In the genomic region with DNA sequence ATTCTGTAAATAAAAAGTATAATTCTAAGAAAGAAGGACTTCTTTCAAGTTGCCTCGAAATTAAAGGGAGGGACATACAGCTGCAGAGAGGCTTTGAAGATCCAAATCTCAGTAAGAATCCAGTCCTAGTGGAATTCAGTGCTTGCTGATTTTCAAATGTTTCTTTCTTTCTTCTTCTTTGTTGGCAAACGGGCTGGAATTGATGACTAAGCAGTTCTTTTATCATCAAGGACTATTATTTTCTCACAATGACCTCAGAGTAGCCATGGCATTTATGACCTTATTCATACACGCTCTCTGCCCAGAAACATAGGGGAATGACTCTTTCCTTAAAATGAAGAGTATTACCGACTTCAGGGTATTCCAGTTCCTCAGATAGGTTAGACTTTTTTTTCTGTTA, we compare ENCODE assay signal across 15 mouse cellular contexts.
"Had no signal": no experiment of that assay in that cellular context is flagged by ENCODE, and none has a peak within 500 bp of the region (broad histone marks: within the 10 kb centered on the region; RNA-seq: fewer than 3 reads in every experiment).

No protein-coding gene starts in this region.

- H3K4me1 ChIP-seq: limb, embryonic 10.5 days; liver, embryonic 15.5 days; megakaryocyte, embryonic 14.5 days; midbrain, embryonic 15.5 days; neural tube, embryonic 13.5 days had no signal

- H3K9me3 ChIP-seq: limb, embryonic 10.5 days; liver, embryonic 15.5 days; megakaryocyte, embryonic 14.5 days; midbrain, embryonic 15.5 days; neural tube, embryonic 13.5 days had no signal

- H3K4me3 ChIP-seq: layer of hippocampus, adult 2 months; limb, embryonic 10.5 days; liver, embryonic 15.5 days; megakaryocyte, embryonic 14.5 days; midbrain, embryonic 15.5 days; neural tube, embryonic 13.5 days had no signal

- H3K27me3 ChIP-seq: liver, embryonic 15.5 days; megakaryocyte, embryonic 14.5 days; midbrain, embryonic 15.5 days; neural tube, embryonic 13.5 days had no signal

- H3K9ac ChIP-seq: liver, embryonic 15.5 days; midbrain, embryonic 15.5 days; neural tube, embryonic 13.5 days had no signal

- DNase-seq: kidney, postnatal 10 days; kidney, postnatal 4 days; lung, adult 2 months; retina, postnatal 1 day; right cerebral cortex, postnatal 4 days; spleen, adult 18-20 months; thymus, adult 18-20 months; thymus, postnatal 14 days had no signal

- H3K27ac ChIP-seq: layer of hippocampus, adult 2 months; limb, embryonic 10.5 days; liver, embryonic 15.5 days; macrophage; midbrain, embryonic 15.5 days; neural tube, embryonic 13.5 days had no signal

- H3K36me3 ChIP-seq: limb, embryonic 10.5 days; liver, embryonic 15.5 days; midbrain, embryonic 15.5 days; neural tube, embryonic 13.5 days had no signal
